Mouse (Mus musculus) retina, embryonic 14.5 days (tissue): Measurements from ENCODE around the gene Ap5s1.

Experiments
- DNase-seq: peaks from one replicate; pipeline ENCODE4 v3.0.0-alpha.2; 2015; ENCODE audit warnings: low spot score

Ap5s1 gene

GRCm38 (mm10) chr2:131206778-131207177 is at the start of gene Ap5s1:
TSS of gene Ap5s1 (plus strand) at chr2:131207078.
- no peak for DNase-seq

GRCm38 (mm10) chr2:131159491-131159910 is 47.4 kb upstream of the Ap5s1 start:
- DNase-seq, result no peak

- peak; percentile 99 for DNase-seq
Observed at GRCm38 (mm10) chr2:131159938-131160581, 46.8 kb upstream of the Ap5s1 start, which contains the start of gene 1700037H04Rik. TSS of gene 1700037H04Rik (minus strand) at chr2:131160081.

GRCm38 (mm10) chr2:131160671-131161111 is 46.2 kb upstream of the Ap5s1 start:
- no peak for DNase-seq

- DNase-seq, result no peak
Observed at GRCm38 (mm10) chr2:131163924-131164323, 43.0 kb upstream of the Ap5s1 start.

GRCm38 (mm10) chr2:131166172-131166571 is 40.7 kb upstream of the Ap5s1 start:
- DNase-seq, result no peak

GRCm38 (mm10) chr2:131167984-131168383 is 38.9 kb upstream of the Ap5s1 start:
- no peak for DNase-seq

- DNase-seq, result no peak
Observed at GRCm38 (mm10) chr2:131168914-131169313, 38.0 kb upstream of the Ap5s1 start.

- DNase-seq, result no peak
Observed at GRCm38 (mm10) chr2:131170936-131171335, 35.9 kb upstream of the Ap5s1 start.

- DNase-seq, result no peak
Observed at GRCm38 (mm10) chr2:131171401-131172104, 35.3 kb upstream of the Ap5s1 start.

- DNase-seq, result no peak
Observed at GRCm38 (mm10) chr2:131172322-131172721, 34.6 kb upstream of the Ap5s1 start.

GRCm38 (mm10) chr2:131174700-131175099 is 32.2 kb upstream of the Ap5s1 start:
- peak; percentile 87 for DNase-seq

GRCm38 (mm10) chr2:131175286-131175944 is 31.5 kb upstream of the Ap5s1 start:
- DNase-seq, result peak; percentile 10

- DNase-seq, result no peak
Observed at GRCm38 (mm10) chr2:131175945-131176309, 31.0 kb upstream of the Ap5s1 start.

GRCm38 (mm10) chr2:131176491-131176890 is 30.4 kb upstream of the Ap5s1 start:
- DNase-seq, result no peak

GRCm38 (mm10) chr2:131177932-131178331 is 28.9 kb upstream of the Ap5s1 start:
- no peak for DNase-seq

GRCm38 (mm10) chr2:131178828-131179245 is 28.0 kb upstream of the Ap5s1 start:
- peak; percentile 26 for DNase-seq

- peak; percentile 74 for DNase-seq
Observed at GRCm38 (mm10) chr2:131179246-131179886, 27.5 kb upstream of the Ap5s1 start.

- peak; percentile 88 for DNase-seq
Observed at GRCm38 (mm10) chr2:131179990-131180587, 26.8 kb upstream of the Ap5s1 start, which contains the start of gene Cenpb. TSS of gene Cenpb (minus strand) at chr2:131180067.

- no peak for DNase-seq
Observed at GRCm38 (mm10) chr2:131186343-131186742, 20.5 kb upstream of the Ap5s1 start.

GRCm38 (mm10) chr2:131186771-131187601 is 19.9 kb upstream of the Ap5s1 start, which contains the start of the genes Cdc25b and Spef1:
TSS of gene Cdc25b (plus strand) at chr2:131186949.
TSS of gene Spef1 (minus strand) at chr2:131187282.
- DNase-seq, result peak; percentile 85
